Comparison of ENCODE assay signal across 8 mouse cellular contexts in genomic region chr1:184853922-184854321, GRCm38 (mm10). TPM values are rescaled to one million over a fixed set of nuclear protein-coding genes. Genes with fewer than 3 reads are reported as not detected.
DNase-seq lines count a peak whose midpoint lies in the region; ATAC-seq and TF ChIP-seq lines count a peak whose summit lies in the region.

No protein-coding gene starts in this region.

- no peak overlapping the region for H3K4me2 ChIP-seq in midbrain, embryonic 15.5 days
- no peak overlapping the region for H3K4me2 ChIP-seq in intestine, postnatal 0 days (replicated peaks; ENCODE audit: low read depth)

- peaks cover 21% of the 10 kb centered on the region for H3K4me1 ChIP-seq in midbrain, embryonic 10.5 days
- H3K4me1 ChIP-seq in midbrain, embryonic 15.5 days, result peaks cover 10% of the 10 kb centered on the region
- no peaks in the 10 kb centered on the region for H3K4me1 ChIP-seq in intestine, postnatal 0 days (replicated peaks; ENCODE audit: control insufficient read depth, insufficient read depth, low read length)

- H3K9me3 ChIP-seq in midbrain, embryonic 10.5 days (replicated peaks), result no peaks in the 10 kb centered on the region
- H3K9me3 ChIP-seq in midbrain, embryonic 15.5 days, result no peaks in the 10 kb centered on the region
- no peaks in the 10 kb centered on the region for H3K9me3 ChIP-seq in intestine, postnatal 0 days (ENCODE audit: control insufficient read depth)

- H3K27me3 ChIP-seq in midbrain, embryonic 10.5 days (ENCODE audit: low read depth, poor library complexity, severe bottlenecking), result peaks cover 24% of the 10 kb centered on the region
- H3K27me3 ChIP-seq in midbrain, embryonic 15.5 days (replicated peaks), result peaks cover 5% of the 10 kb centered on the region
- no peaks in the 10 kb centered on the region for H3K27me3 ChIP-seq in intestine, postnatal 0 days (replicated peaks; ENCODE audit: control insufficient read depth, insufficient read depth, low read length)

- H3K9ac ChIP-seq in midbrain, embryonic 15.5 days, result no peak overlapping the region
- no peak overlapping the region for H3K9ac ChIP-seq in intestine, postnatal 0 days (ENCODE audit: low read depth, low read length)

- no peaks in the 10 kb centered on the region for H3K36me3 ChIP-seq in midbrain, embryonic 10.5 days
- no peaks in the 10 kb centered on the region for H3K36me3 ChIP-seq in midbrain, embryonic 15.5 days (replicated peaks)
- no peaks in the 10 kb centered on the region for H3K36me3 ChIP-seq in intestine, postnatal 0 days (ENCODE audit: control insufficient read depth, insufficient read depth)

- TF ChIP-seq CTCF in intestine, postnatal 0 days (IDR thresholded peaks at IDR 0.05; ENCODE audit: low read depth), result no peak

- 74% methylated on average over 3 of the region's 3 CpGs for WGBS in midbrain, embryonic 10.5 days
- WGBS in midbrain, embryonic 15.5 days, result 66% methylated on average over 3 of the region's 3 CpGs
- WGBS in intestine, postnatal 0 days, result 56% methylated on average over 3 of the region's 3 CpGs

- peak; percentile 95 for DNase-seq in heart, adult 11 months
- DNase-seq in heart, postnatal 4 days, result no peak
- DNase-seq in midbrain, embryonic 10.5 days (ENCODE audit: low spot score), result no peak
- no peak for DNase-seq in right cerebral cortex, adult 2 months (ENCODE audit: low spot score in 2 of 2)
- no peak for DNase-seq in thymus, postnatal 0 days (ENCODE audit: low spot score)
- DNase-seq in urinary bladder, postnatal 25 days (ENCODE audit: low spot score), result no peak

- H3K27ac ChIP-seq in midbrain, embryonic 10.5 days (replicated peaks), result no peak overlapping the region
- no peak overlapping the region for H3K27ac ChIP-seq in midbrain, embryonic 15.5 days
- peak overlapping the region; percentile 82; the same call in 1 of the 2 replicates for H3K27ac ChIP-seq in intestine, postnatal 0 days (ENCODE audit: low read depth, low read length)

- ATAC-seq in midbrain, embryonic 15.5 days (replicated peaks), result no peak
- no peak for ATAC-seq in intestine, postnatal 0 days

- H3K4me3 ChIP-seq in midbrain, embryonic 10.5 days, result peak overlapping the region; percentile 33; the same call in 1 of the 2 replicates
- H3K4me3 ChIP-seq in midbrain, embryonic 15.5 days, result no peak overlapping the region
- no peak overlapping the region for H3K4me3 ChIP-seq in intestine, postnatal 0 days (ENCODE audit: low read depth, low read length)

RNA-seq across cellular contexts. Expression of gene Marc2, which starts 7.7 kb away (rescaled TPM):
- total RNA-seq in heart, postnatal 4 days (2021), result 100 to 1,000 TPM; 167 to 178 TPM
- 85.7 and 93.7 TPM in 2 replicates for polyA plus RNA-seq in midbrain, embryonic 10.5 days (2016; fragmentation: Nextera tagmentation; extraction: Ambion mirVana)
- 96.7 and 117 TPM in 2 replicates for polyA plus RNA-seq in midbrain, embryonic 15.5 days (2015; fragmentation: Nextera tagmentation; extraction: Ambion mirVana)
- 555 and 620 TPM in 2 replicates for polyA plus RNA-seq in intestine, postnatal 0 days (2015; fragmentation: Nextera tagmentation; extraction: Ambion mirVana)
- polyA plus RNA-seq in thymus, postnatal 0 days (2015; fragmentation: Nextera tagmentation; extraction: Ambion mirVana), result 237 and 272 TPM in 2 replicates

RNA-seq across cellular contexts. Expression of gene C130074G19Rik, which starts 29.1 kb away (rescaled TPM):
- total RNA-seq in heart, postnatal 4 days (2021), result 10 to 100 TPM; 23.0 to 23.6 TPM
- polyA plus RNA-seq in midbrain, embryonic 10.5 days (2016; fragmentation: Nextera tagmentation; extraction: Ambion mirVana), result 0.57 and 0.62 TPM in 2 replicates
- polyA plus RNA-seq in midbrain, embryonic 15.5 days (2015; fragmentation: Nextera tagmentation; extraction: Ambion mirVana), result 0.84 and 1.2 TPM in 2 replicates
- polyA plus RNA-seq in intestine, postnatal 0 days (2015; fragmentation: Nextera tagmentation; extraction: Ambion mirVana), result 6.3 and 6.4 TPM in 2 replicates
- polyA plus RNA-seq in thymus, postnatal 0 days (2015; fragmentation: Nextera tagmentation; extraction: Ambion mirVana), result 0.86 and 1.1 TPM in 2 replicates

RNA-seq across cellular contexts. Expression of gene Marc1, which starts 42.8 kb away (rescaled TPM):
- under 1 TPM in 1 of 2 experiments, not detected in 1; 0.14 TPM for total RNA-seq in heart, postnatal 4 days (2021)
- polyA plus RNA-seq in midbrain, embryonic 10.5 days (2016; fragmentation: Nextera tagmentation; extraction: Ambion mirVana), result 0.11 TPM in 1 of 2 replicates, not detected in the other
- polyA plus RNA-seq in midbrain, embryonic 15.5 days (2015; fragmentation: Nextera tagmentation; extraction: Ambion mirVana), result 0.13 TPM in 1 of 2 replicates, not detected in the other
- polyA plus RNA-seq in intestine, postnatal 0 days (2015; fragmentation: Nextera tagmentation; extraction: Ambion mirVana), result 1.5 and 1.6 TPM in 2 replicates
- polyA plus RNA-seq in thymus, postnatal 0 days (2015; fragmentation: Nextera tagmentation; extraction: Ambion mirVana), result 1.7 and 2.0 TPM in 2 replicates
